Mouse (Mus musculus): ENCODE data around the gene Dsn1.

GRCm38 (mm10) chr2:156973316-156974100 lies 33.4 kb downstream of the Dsn1 start:
- TF ChIP-seq POLR2A (IDR thresholded peaks at IDR 0.05; ENCODE audit: insufficient read length, low read depth) (no peak), TCF3 (IDR thresholded peaks at IDR 0.05; ENCODE audit: insufficient read length, low read depth) (no peak), TCF12 (IDR thresholded peaks at IDR 0.05; ENCODE audit: insufficient read depth, poor library complexity, severe bottlenecking) (no peak), USF1 (IDR thresholded peaks at IDR 0.05; ENCODE audit: low read depth) (no peak)
